Mouse (Mus musculus) neural tube, embryonic 11.5 days (tissue): ENCODE results near the gene Engase. TPM values are rescaled to one million over a fixed set of nuclear protein-coding genes. Genes with fewer than 3 reads are reported as not detected.

ENCODE experiments used
- ATAC-seq: fragments of 200-750 bp; cut with Nextera tagmentation; 2 replicates; pipeline ENCODE4 v1.8.0; 2017; ENCODE audit warnings: moderate number of reproducible peaks, mild to moderate bottlenecking, moderate TSS enrichment, moderate library complexity; ENCODE audit not compliant: insufficient read depth, low FRiP score, low TSS enrichment
- DNase-seq: peaks from one replicate; pipeline ENCODE4 v3.0.0-alpha.2; 2015; ENCODE audit warnings: low spot score
- H3K27ac ChIP-seq: fragments of 300-500 bp; sonication (generic); 2 replicates; pipeline ENCODE4 v1.5.1; 2014; ENCODE audit warnings: low read depth, mild to moderate bottlenecking, low read length
- H3K27me3 ChIP-seq: fragments of 300-500 bp; sonication (generic); 2 replicates; pipeline ENCODE4 v1.6.1; 2014; ENCODE audit warnings: mild to moderate bottlenecking, low read length, mixed read lengths; ENCODE audit not compliant: control insufficient read depth, insufficient read depth
- H3K36me3 ChIP-seq: fragments of 300-500 bp; sonication (generic); 2 replicates; pipeline ENCODE4 v1.6.1; 2014; ENCODE audit warnings: mild to moderate bottlenecking, low read length, moderate library complexity, mixed read lengths; ENCODE audit not compliant: control insufficient read depth, insufficient read depth
- H3K4me1 ChIP-seq: fragments of 300-500 bp; sonication (generic); 2 replicates; pipeline ENCODE4 v1.6.1; 2014; ENCODE audit warnings: low read length, mixed read lengths; ENCODE audit not compliant: control insufficient read depth, insufficient read depth
- H3K4me2 ChIP-seq: fragments of 300-500 bp; sonication (generic); 2 replicates; pipeline ENCODE4 v1.6.1; 2014; ENCODE audit warnings: low read depth, mild to moderate bottlenecking, moderate library complexity
- H3K4me3 ChIP-seq: fragments of 300-500 bp; sonication (generic); 2 replicates; pipeline ENCODE4 v1.5.1; 2014; ENCODE audit warnings: low read depth, low read length
- H3K9ac ChIP-seq: fragments of 300-500 bp; sonication (generic); 2 replicates; pipeline ENCODE4 v1.6.1; 2014; ENCODE audit warnings: mild to moderate bottlenecking, low read length
- H3K9me3 ChIP-seq: fragments of 300-500 bp; sonication (generic); 2 replicates; pipeline ENCODE4 v1.6.1; 2016; ENCODE audit warnings: low read length; ENCODE audit not compliant: control insufficient read depth
- WGBS: fragments of 180-500 bp; shearing (Covaris S2); extraction: QIAGEN DNeasy Blood & Tissue Kit; methylation state at CpG from one replicate; pipeline ENCODE4 v1.1.7; 2014; 5-methylcytosine and 5-hydroxymethylcytosine counted together
- polyA plus RNA-seq: library from polyadenylated mRNA; unstranded; fragments of >200 nt; fragmentation: Nextera tagmentation; extraction: Ambion mirVana; gene quantifications from 2 replicates; pipeline ENCODE4 v1.2.1, GENCODE M21; 2014

Gene Engase
- polyA plus RNA-seq, 1 experiment from 2014 or later = 7.0 TPM

DNA sequence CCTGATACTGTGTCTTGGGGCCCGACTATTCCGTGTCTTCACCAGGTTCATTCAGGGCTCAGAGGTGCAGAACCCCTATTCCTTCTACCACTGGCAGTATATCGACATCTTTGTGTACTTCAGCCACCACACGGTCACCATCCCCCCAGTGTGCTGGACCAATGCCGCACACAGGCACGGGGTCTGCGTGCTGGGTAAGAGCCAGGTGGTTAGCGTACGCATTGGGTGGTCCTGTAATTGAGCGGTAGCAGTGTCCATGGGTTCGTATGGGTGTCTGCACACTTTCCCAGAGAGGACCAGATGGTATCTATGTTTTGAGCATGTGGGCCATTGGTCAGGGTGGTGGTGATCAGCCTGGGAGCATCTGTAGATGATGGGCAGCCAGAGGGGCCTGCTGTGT is 4.6 kb downstream of the Engase start:
- Histone ChIP-seq H3K9me3 (no peaks in the 10 kb centered on the region), H3K36me3 (no peaks in the 10 kb centered on the region)
- WGBS = 93% methylated on average over 11 of the region's 11 CpGs

DNA sequence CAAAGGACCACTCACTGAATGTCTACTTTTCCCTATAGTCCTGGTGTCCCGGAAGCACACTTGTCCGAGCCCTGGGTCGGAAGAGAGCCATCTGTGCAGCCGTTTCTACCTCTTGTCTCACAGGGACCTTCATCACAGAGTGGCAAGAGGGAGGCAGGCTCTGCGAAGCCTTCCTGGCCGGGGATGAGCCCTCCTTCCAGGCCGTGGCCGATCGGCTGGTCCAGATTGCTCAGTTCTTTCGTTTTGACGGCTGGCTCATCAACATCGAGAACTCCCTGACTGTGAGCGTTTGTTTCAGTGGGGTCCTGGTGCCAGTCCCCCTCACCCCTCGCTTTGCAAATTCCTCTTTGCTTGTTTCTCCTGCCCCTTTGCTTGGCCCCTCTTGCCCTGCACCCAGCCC is 5.1 kb downstream of the Engase start:
- no peak overlapping the region for H3K4me3 ChIP-seq
- no peak for ATAC-seq
- no peaks in the 10 kb centered on the region for H3K27me3 ChIP-seq
- no peak overlapping the region for H3K4me2 ChIP-seq
- 0 out of 2 replicates have a peak, but pooled peaks cover 3% of the 10 kb centered on the region for H3K4me1 ChIP-seq
- no peak for DNase-seq
- H3K9me3 ChIP-seq = no peaks in the 10 kb centered on the region
- 84% methylated on average over 14 of the region's 14 CpGs for WGBS
- H3K9ac ChIP-seq = no peak overlapping the region
- H3K27ac ChIP-seq = no peak overlapping the region
- H3K36me3 ChIP-seq = no peaks in the 10 kb centered on the region

More for the DNA sequence above, 4.6 kb downstream of the Engase start:
- no peak for ATAC-seq
- Histone ChIP-seq H3K4me1 (0 out of 2 replicates have a peak, but pooled peaks cover 3% of the 10 kb centered on the region), H3K9ac (no peak overlapping the region), H3K27me3 (no peaks in the 10 kb centered on the region), H3K4me3 (no peak overlapping the region), H3K4me2 (no peak overlapping the region), H3K27ac (no peak overlapping the region)
- no peak for DNase-seq

GRCm38 (mm10) chr11:118484169-118484568 is 7.5 kb downstream of the Engase start:
- no peaks in the 10 kb centered on the region for H3K9me3 ChIP-seq
- no peaks in the 10 kb centered on the region for H3K36me3 ChIP-seq
- no peaks in the 10 kb centered on the region for H3K27me3 ChIP-seq
- DNase-seq (no peak), ATAC-seq (no peak)
- H3K9ac ChIP-seq = no peak overlapping the region
- peaks cover 7% of the 10 kb centered on the region; the same call in 1 of the 2 replicates for H3K4me1 ChIP-seq
- no peak overlapping the region for H3K27ac ChIP-seq
- no peak overlapping the region for H3K4me3 ChIP-seq
- H3K4me2 ChIP-seq = no peak overlapping the region
- 87% methylated on average over 8 of the region's 8 CpGs for WGBS

DNA sequence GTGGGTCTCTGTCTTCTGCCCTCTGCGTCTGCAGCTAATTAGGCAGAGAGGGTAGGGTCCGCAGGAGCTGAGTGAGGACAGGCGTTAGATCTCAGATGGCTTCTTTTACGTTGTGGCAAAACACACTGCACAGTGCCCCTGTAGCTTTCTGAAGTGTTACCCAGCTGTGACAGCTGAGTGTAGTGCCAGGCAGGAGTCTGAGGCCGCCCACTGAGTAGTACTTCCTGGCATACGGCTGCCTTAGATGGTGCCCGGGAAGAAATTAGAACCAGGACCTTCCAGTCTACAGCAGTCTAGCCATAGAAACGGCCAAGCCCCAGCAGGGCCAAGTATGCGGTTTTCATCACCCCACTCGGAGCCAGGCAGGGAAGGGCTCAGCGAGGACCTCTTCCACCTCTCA is 8.7 kb downstream of the Engase start:
- H3K9ac ChIP-seq = no peak overlapping the region
- DNase-seq (no peak), ATAC-seq (no peak)
- H3K36me3 ChIP-seq = no peaks in the 10 kb centered on the region
- peaks cover 10% of the 10 kb centered on the region; the same call in 1 of the 2 replicates for H3K4me1 ChIP-seq
- H3K27ac ChIP-seq = no peak overlapping the region
- H3K4me3 ChIP-seq = no peak overlapping the region
- H3K4me2 ChIP-seq = no peak overlapping the region
- H3K9me3 ChIP-seq = no peaks in the 10 kb centered on the region
- WGBS = 75% methylated on average over 11 of the region's 11 CpGs
- H3K27me3 ChIP-seq = no peaks in the 10 kb centered on the region

DNA sequence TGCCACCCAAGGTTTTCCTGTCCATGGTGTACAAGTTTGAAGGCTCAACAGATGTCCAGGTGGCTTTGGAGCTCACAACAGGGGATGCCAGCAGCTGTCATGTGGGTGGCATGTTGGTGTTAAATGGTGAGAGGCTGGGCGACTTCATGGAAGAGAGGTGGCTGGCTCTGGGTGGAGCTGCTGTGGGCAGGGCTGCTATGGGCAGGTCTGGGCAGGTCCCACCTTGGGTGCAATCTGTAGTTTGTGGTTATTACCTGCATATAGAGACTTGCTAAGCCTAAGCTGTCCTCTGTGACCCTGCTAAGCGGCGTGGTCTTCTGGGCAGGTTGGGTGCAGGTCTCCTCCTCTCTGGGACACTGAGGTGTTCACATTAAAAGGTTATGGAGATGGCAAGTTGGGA is 9.2 kb downstream of the Engase start:
- Histone ChIP-seq H3K36me3 (no peaks in the 10 kb centered on the region), H3K4me1 (peaks cover 13% of the 10 kb centered on the region; the same call in 1 of the 2 replicates), H3K9me3 (no peaks in the 10 kb centered on the region), H3K9ac (no peak overlapping the region), H3K27ac (no peak overlapping the region), H3K27me3 (no peaks in the 10 kb centered on the region), H3K4me2 (no peak overlapping the region), H3K4me3 (no peak overlapping the region)
- 86% methylated on average over 3 of the region's 3 CpGs for WGBS
- ATAC-seq (no peak), DNase-seq (no peak)

- no peaks in the 10 kb centered on the region for H3K36me3 ChIP-seq
- no peak overlapping the region for H3K27ac ChIP-seq
- H3K4me2 ChIP-seq = no peak overlapping the region
- H3K9me3 ChIP-seq = no peaks in the 10 kb centered on the region
- H3K4me1 ChIP-seq = peaks cover 13% of the 10 kb centered on the region; the same call in 1 of the 2 replicates
- no peak for DNase-seq
- 82% methylated on average over 6 of the region's 6 CpGs for WGBS
- no peak overlapping the region for H3K9ac ChIP-seq
- ATAC-seq = no peak
- H3K4me3 ChIP-seq = no peak overlapping the region
- no peaks in the 10 kb centered on the region for H3K27me3 ChIP-seq
These were observed 9.7 kb downstream of the Engase start for GRCm38 (mm10) chr11:118486281-118486680.

DNA sequence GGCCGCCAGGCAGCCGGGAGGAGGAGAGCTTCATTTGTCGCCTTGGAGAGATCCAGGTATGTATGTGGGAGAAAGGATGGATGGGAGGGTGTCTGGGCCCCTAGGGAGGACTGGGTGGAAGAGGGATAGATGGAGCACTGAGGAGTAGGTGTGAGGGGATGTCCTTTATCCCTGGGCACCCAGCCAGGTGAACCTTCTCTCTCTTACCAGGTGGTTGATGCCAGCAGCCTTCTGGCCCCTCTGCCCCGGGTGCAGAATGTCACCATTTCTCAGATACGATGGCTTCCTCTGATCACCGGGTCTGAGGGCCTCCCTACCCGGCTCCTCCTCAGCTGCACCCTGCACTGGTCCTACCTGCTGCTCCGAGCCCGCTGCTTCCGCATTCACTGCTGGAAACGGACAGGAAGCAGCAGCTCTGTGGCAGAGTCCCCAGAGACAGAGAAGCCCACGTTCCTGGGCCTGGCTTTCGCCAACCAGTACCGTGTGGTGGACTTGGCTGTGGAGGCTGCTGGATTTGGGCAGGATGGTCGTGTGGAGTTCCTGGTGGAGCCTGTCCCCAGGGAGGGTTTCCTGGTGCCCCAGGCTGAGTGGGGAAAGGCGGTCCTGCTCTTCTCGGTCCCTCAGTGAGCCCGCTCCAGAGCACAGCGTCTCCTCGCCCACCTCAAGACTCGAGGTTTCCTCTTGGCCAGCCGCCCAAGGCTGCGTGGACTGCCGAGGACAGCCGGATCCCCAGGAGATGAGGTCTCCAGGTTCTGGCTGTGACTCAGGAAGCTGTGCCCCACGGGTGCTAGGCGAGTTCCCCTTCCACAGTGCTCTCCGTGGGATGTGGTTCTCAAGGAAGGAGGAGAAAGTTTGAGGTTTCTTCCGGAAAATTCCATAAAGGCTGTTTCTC is 10.5 kb downstream of the Engase start:
- Histone ChIP-seq H3K4me2 (no peak overlapping the region), H3K27me3 (no peaks in the 10 kb centered on the region), H3K9ac (no peak overlapping the region), H3K4me3 (no peak overlapping the region), H3K27ac (no peak overlapping the region), H3K9me3 (no peaks in the 10 kb centered on the region), H3K4me1 (peaks cover 13% of the 10 kb centered on the region; the same call in 1 of the 2 replicates), H3K36me3 (no peaks in the 10 kb centered on the region)
- WGBS = 89% methylated on average over 29 of the region's 29 CpGs
- no peak for ATAC-seq
- no peak for DNase-seq

GRCm38 (mm10) chr11:118488191-118488906 is 11.7 kb downstream of the Engase start:
- Histone ChIP-seq H3K27ac (peak overlapping the region; percentile 23; the same call in 1 of the 2 replicates), H3K9ac (no peak overlapping the region), H3K36me3 (no peaks in the 10 kb centered on the region), H3K4me3 (no peak overlapping the region), H3K27me3 (no peaks in the 10 kb centered on the region), H3K9me3 (no peaks in the 10 kb centered on the region), H3K4me2 (no peak overlapping the region), H3K4me1 (peaks cover 13% of the 10 kb centered on the region; the same call in 1 of the 2 replicates)
- WGBS = 73% methylated on average over 8 of the region's 8 CpGs
- ATAC-seq = no peak
- DNase-seq = no peak
